Mouse (Mus musculus) left cerebral cortex, adult 6 months (tissue): Measurements from ENCODE around the gene Stra8. TPM values are rescaled to one million over a fixed set of nuclear protein-coding genes. Genes with fewer than 3 reads are reported as not detected.

ENCODE experiments used
- long read RNA-seq, 2 experiments: library from polyadenylated mRNA; unstranded; transcript quantifications; one replicate each; pipeline ENCODE4 v2.0.0; 2019 to 2020
- polyA plus RNA-seq: library from polyadenylated mRNA; unstranded; fragments of <200 nt; fragmentation: Nextera tagmentation; gene quantifications from 2 replicates; pipeline ENCODE4 v1.2.3, GENCODE M21; 2021

Gene Stra8
- polyA plus RNA-seq, result not detected in 2 replicates
- long read RNA-seq, experiment 1, result 0 reads
- long read RNA-seq, experiment 2, result 0 reads

DNA sequence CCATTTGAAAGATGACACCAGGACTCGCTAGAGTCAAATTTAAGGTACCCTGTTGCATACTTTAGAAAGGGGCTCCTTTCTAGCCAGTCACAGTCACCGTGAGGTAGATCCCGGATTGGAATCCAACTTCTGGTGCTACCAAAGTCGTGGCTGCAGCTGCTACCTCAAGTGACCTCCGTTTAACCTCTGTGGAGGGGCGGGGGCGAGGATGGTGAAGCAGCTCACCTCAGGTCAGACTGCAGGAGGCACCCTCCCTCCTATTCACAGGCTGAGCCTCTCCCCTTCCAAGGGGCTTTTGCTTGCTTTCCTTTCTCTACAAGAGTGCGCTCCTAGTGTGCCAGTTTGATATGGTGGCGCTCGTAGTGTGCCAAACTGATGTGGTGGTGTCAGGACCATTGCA, at the start of gene Stra8:
Gene Stra8 (plus strand): TSS at position 208 of the 400 bp plus-strand sequence.

DNA sequence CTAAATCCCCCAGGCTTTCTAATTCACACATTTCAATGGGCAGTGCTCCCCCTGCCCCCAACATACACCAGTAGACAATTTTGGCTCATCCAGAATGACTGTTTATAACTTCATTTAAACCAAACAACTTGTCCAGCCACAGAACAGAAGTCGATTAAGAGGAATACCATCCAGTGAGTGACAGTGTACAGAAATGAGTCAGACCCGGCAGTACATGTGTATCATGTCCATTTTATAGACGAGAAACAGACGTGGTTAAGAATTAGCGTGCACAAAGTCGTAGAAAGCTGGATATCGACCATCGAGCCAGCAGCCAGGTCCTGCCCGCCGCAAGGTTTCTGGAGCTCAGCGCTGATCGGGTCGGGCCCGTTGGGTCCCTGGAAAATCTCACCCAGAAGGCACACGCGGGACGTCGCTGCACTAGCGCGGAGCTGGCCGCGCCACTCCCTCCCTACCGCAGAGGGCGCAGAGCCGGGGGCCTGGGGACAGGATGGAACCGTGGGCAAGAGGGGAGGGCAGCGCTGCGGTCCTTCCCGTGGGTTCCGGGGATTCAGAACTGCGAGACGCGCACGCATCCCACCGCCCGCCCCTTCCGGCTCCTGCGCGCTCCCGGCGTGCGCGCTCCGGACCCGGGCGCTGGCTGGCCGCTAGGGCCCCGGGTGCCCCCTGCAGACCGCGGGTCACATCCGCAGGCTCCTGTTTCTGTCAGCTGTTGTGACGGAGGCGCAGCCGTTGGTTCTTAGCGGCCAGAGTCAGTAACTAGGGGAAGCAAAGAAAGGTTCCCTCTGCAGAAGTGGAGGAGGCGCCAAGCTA, 42.2 kb upstream of the Stra8 start, which contains the start of gene Cyren:
Gene Cyren (minus strand): TSS at position 552 of the 813 bp plus-strand sequence.

DNA sequence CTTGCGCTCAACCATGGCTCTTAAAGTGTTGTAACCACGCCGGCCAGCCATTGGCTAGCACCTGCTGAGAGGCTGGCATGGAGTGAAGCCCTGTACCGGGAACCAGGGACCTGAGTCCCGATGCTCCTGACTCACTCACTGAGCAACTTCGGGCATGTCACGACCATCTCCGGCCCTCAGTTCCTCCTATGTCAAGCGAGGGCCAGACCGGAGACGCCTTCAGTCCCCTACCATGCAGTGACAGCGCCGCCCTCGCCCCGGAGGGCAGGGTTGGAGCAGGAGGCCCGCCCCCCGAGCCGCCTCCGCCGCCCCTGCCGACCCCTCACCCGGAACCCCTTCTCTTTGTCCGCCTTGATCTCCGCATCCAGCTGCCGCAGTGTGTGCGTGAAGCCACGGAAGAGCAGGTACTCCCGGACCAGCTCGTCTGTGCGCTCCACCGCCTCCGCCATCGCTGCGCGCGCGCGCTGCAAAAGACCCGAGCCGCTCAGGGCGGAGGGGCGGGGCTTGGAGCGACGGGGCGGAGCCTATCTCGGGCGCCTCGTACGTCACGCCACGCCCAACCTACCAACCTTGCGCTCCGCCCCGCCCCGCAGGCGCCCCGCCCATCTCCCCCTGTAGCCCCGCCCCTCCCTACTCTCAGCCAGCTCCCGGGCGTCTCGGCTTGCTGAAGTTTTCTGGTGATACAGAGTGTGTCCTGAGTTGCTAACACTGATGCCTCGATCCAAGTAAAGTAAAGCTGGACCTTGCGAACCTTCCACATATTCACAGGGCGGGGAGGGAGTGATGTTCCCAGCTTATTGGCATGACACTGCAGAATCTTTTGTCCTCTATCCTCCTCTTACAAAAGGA, 9.4 kb upstream of the Stra8 start, which contains the start of gene Wdr91:
Gene Wdr91 (minus strand): TSS at position 506 of the 849 bp plus-strand sequence.

DNA sequence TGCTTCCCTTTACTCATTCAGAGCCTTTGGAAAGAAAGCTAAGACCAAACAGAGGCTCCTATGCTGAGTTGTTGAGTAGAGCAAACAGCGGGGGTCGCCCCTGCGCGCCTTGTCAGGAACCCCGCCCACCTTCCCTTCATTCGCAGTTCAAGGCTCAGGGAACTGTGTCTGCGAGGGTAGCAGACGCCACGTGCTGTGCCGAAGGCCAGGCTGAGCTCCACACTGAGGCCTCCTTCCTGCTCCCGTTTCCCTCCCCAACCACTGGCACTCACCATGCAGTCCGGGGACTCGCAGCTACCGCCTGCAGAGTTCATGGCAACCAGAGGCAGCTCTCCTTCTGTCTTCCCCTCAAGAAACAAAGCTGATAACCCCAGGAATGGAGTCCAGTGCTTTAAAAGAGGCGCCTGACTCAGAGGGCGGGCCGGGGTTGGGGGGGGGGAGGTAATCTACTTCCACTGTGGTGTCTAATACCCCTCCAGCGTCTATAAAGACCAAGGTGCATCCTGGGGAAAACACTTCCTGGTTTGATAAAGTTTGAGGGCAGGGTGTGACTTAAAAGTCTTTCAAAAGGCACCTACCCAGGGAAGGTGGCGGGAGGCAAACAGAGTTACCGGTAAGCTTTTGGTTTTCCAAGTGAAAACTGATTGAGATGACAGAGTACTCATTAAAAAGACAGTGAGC, 68.3 kb downstream of the Stra8 start, which contains the start of gene Slc23a4:
Gene Slc23a4 (minus strand): TSS at position 324 of the 681 bp plus-strand sequence.

Other genes with a start within 250 kb of the Stra8 start
- 19.4 and 25.0 TPM in 2 replicates for gene Agbl3, start 139.7 kb upstream of the Stra8 start, polyA plus RNA-seq
- 1.6 and 2.1 TPM in 2 replicates for gene Tmem140, start 57.0 kb upstream of the Stra8 start, polyA plus RNA-seq
- gene Cyren, start 42.1 kb upstream of the Stra8 start, polyA plus RNA-seq, result 2.5 and 2.7 TPM in 2 replicates
- 12.1 and 16.9 TPM in 2 replicates for gene Wdr91, start 9.3 kb upstream of the Stra8 start, polyA plus RNA-seq
- gene Slc23a4, start 68.2 kb downstream of the Stra8 start, polyA plus RNA-seq, result 0.10 and 0.23 TPM in 2 replicates
- 20.3 and 20.7 TPM in 2 replicates for gene Cnot4, start 213.6 kb downstream of the Stra8 start, polyA plus RNA-seq